Mouse (Mus musculus): ENCODE results near the gene Prps1. TPM values are rescaled to one million over a fixed set of nuclear protein-coding genes. Genes with fewer than 3 reads are reported as not detected.

The Prps1 gene
- polyA plus RNA-seq, 1 experiment from 2014 or later: 89.4 TPM

DNA sequence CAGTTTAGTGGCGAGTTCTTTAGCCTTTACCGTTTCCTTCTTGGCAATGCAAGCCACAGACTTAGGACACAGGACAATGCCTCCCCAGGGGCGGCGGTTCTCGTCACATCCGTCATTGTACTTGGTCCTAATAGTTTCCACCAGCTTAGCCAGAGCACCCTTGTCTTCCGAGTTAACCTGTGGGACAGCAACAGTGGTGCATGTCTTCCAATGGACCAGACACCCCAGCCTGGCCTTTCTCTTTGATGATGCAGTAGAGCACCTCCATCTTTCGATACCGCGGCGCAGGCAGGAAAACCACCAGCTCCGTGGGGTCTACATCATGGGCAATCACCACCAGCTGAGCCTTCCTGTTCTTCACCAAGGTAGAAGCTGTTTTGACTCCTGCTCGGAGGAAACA, 10.9 kb upstream of the Prps1 start:
- Histone ChIP-seq H3K4me1 (replicated peaks; ENCODE audit: control insufficient read depth, insufficient read depth, low read length) (no peaks in the 10 kb centered on the region), H3K27ac (no peak overlapping the region)
- whole genome bisulfite sequencing: 70% methylated on average over 13 of the region's 13 CpGs

GRCm38 (mm10) chrX:140450071-140450470, 6.3 kb upstream of the Prps1 start:
- no peak overlapping the region for H3K4me3 ChIP-seq (replicated peaks; ENCODE audit: low read length)
- peaks cover 3% of the 10 kb centered on the region; the same call in 1 of the 2 replicates for H3K27me3 ChIP-seq (ENCODE audit: control insufficient read depth, insufficient read depth, low read length)
- H3K9me3 ChIP-seq (ENCODE audit: control insufficient read depth, low read length): no peaks in the 10 kb centered on the region
- H3K4me2 ChIP-seq (replicated peaks): no peak overlapping the region
- H3K4me1 ChIP-seq (replicated peaks; ENCODE audit: control insufficient read depth, insufficient read depth, low read length): no peaks in the 10 kb centered on the region
- ATAC-seq (ENCODE audit: low FRiP score) (no peak), DNase-seq (ENCODE audit: low spot score) (no peak)
- no peak overlapping the region for H3K9ac ChIP-seq
- no peak overlapping the region for H3K27ac ChIP-seq
- no peaks in the 10 kb centered on the region for H3K36me3 ChIP-seq (replicated peaks; ENCODE audit: control insufficient read depth, insufficient read depth)
- WGBS: 87% methylated on average over 3 of the region's 3 CpGs

More for the DNA sequence above, 10.9 kb upstream of the Prps1 start:
- DNase-seq (ENCODE audit: low spot score): no peak
- no peak for ATAC-seq (ENCODE audit: low FRiP score)
- H3K4me2 ChIP-seq (replicated peaks): no peak overlapping the region
- H3K9ac ChIP-seq: no peak overlapping the region
- H3K27me3 ChIP-seq (ENCODE audit: control insufficient read depth, insufficient read depth, low read length): no peaks in the 10 kb centered on the region; the same call in 1 of the 2 replicates
- H3K36me3 ChIP-seq (replicated peaks; ENCODE audit: control insufficient read depth, insufficient read depth): no peaks in the 10 kb centered on the region
- H3K9me3 ChIP-seq (ENCODE audit: control insufficient read depth, low read length): no peaks in the 10 kb centered on the region
- H3K4me3 ChIP-seq (replicated peaks; ENCODE audit: low read length): no peak overlapping the region

DNA sequence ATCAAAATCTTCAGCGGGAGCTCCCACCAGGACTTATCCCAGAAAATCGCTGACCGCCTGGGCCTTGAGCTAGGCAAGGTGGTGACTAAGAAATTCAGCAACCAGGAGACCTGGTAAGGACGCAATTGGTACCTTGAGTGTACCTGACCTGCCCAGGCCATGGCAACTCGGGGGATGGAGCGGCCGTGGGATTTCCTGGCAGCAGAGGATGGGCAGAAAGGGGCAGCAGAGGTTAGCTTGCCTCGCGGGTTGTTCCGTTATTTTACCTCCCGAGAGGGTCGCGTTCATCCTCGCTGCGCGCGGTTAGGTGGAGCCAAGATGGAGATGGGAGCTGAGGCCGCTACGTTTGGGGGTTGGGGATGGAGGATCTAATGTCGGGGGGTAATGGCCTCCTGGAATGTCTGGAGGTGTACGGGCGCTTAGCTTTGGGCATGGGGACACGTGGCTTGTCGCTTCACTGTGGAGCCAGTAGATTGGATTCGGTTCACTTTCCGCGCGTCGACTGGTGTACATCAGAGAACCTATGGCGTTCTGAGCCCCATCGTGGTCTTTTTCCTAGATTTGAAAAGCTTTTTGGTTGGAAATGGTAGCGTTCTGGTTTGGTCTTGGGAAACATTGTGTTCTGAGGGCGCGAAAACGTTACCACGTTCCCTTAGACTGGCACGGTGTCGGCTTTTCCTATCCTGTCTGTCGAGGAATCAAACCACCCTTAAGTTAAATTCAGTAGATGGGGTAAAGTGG, 508 bp downstream of the Prps1 start:
- H3K4me2 ChIP-seq (replicated peaks): peak overlapping the region; percentile 55
- 0 out of 2 replicates have a peak, but pooled peaks cover 3% of the 10 kb centered on the region for H3K27me3 ChIP-seq (ENCODE audit: control insufficient read depth, insufficient read depth, low read length)
- H3K27ac ChIP-seq: peak overlapping the region; percentile 54; the same call in 1 of the 2 replicates
- peak; percentile 63 for ATAC-seq (ENCODE audit: low FRiP score)
- no peaks in the 10 kb centered on the region for H3K9me3 ChIP-seq (ENCODE audit: control insufficient read depth, low read length)
- WGBS: 18% methylated on average over 37 of the region's 39 CpGs
- peak; percentile 29 for DNase-seq (ENCODE audit: low spot score)
- H3K4me3 ChIP-seq (replicated peaks; ENCODE audit: low read length): peak overlapping the region; percentile 51
- H3K9ac ChIP-seq: peak overlapping the region; percentile 60
- H3K4me1 ChIP-seq (replicated peaks; ENCODE audit: control insufficient read depth, insufficient read depth, low read length): no peaks in the 10 kb centered on the region
- no peaks in the 10 kb centered on the region for H3K36me3 ChIP-seq (replicated peaks; ENCODE audit: control insufficient read depth, insufficient read depth)

- DNase-seq (ENCODE audit: low spot score) (peak; percentile 27), ATAC-seq (ENCODE audit: low FRiP score) (no peak)
- Histone ChIP-seq H3K9me3 (ENCODE audit: control insufficient read depth, low read length) (no peaks in the 10 kb centered on the region), H3K36me3 (replicated peaks; ENCODE audit: control insufficient read depth, insufficient read depth) (no peaks in the 10 kb centered on the region), H3K4me2 (replicated peaks) (peak overlapping the region; percentile 55), H3K4me3 (replicated peaks; ENCODE audit: low read length) (peak overlapping the region; percentile 51), H3K9ac (peak overlapping the region; percentile 60), H3K4me1 (replicated peaks; ENCODE audit: control insufficient read depth, insufficient read depth, low read length) (no peaks in the 10 kb centered on the region), H3K27me3 (ENCODE audit: control insufficient read depth, insufficient read depth, low read length) (0 out of 2 replicates have a peak, but pooled peaks cover 3% of the 10 kb centered on the region), H3K27ac (no peak overlapping the region)
- WGBS: 20% methylated on average over 12 of the region's 12 CpGs
These were observed 1.1 kb downstream of the Prps1 start for GRCm38 (mm10) chrX:140457502-140457901.

GRCm38 (mm10) chrX:140478231-140478630, 21.8 kb downstream of the Prps1 start:
- H3K9ac ChIP-seq: no peak overlapping the region
- H3K36me3 ChIP-seq (replicated peaks; ENCODE audit: control insufficient read depth, insufficient read depth): peaks cover 17% of the 10 kb centered on the region; the same call in 1 of the 2 replicates
- no peak overlapping the region for H3K4me3 ChIP-seq (replicated peaks; ENCODE audit: low read length)
- no peaks in the 10 kb centered on the region for H3K9me3 ChIP-seq (ENCODE audit: control insufficient read depth, low read length)
- no peak for DNase-seq (ENCODE audit: low spot score)
- H3K27me3 ChIP-seq (ENCODE audit: control insufficient read depth, insufficient read depth, low read length): peaks cover 4% of the 10 kb centered on the region; the same call in 1 of the 2 replicates
- 91% methylated on average over 6 of the region's 6 CpGs for WGBS
- no peak overlapping the region for H3K27ac ChIP-seq
- H3K4me1 ChIP-seq (replicated peaks; ENCODE audit: control insufficient read depth, insufficient read depth, low read length): no peaks in the 10 kb centered on the region
- H3K4me2 ChIP-seq (replicated peaks): no peak overlapping the region
- no peak for ATAC-seq (ENCODE audit: low FRiP score)

DNA sequence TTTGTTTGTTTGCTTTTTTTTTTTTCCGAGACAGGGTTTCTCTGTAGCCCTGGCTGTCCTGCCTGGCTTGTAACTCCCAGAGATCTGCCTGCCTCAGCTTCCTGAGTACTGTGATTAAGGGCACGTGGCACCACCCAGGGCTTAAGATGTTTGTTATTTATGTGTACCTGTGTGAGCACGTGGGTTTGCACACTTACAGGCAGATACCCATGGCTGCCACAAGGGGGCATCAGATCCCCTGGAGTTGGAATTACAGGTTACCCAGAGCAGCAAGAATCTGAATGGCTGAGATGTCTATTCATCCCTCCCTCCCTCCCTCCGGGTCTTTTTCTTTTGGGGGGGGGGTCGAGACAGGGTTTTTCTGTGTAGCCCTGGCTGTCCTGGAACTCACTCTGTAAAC, 22.8 kb downstream of the Prps1 start:
- no peak for ATAC-seq (ENCODE audit: low FRiP score)
- 59% methylated on average over 5 of the region's 5 CpGs for WGBS

GRCm38 (mm10) chrX:140489174-140489573, 32.8 kb downstream of the Prps1 start:
- Histone ChIP-seq H3K27ac (no peak overlapping the region), H3K36me3 (replicated peaks; ENCODE audit: control insufficient read depth, insufficient read depth) (no peaks in the 10 kb centered on the region), H3K4me3 (replicated peaks; ENCODE audit: low read length) (no peak overlapping the region), H3K27me3 (ENCODE audit: control insufficient read depth, insufficient read depth, low read length) (peaks cover 30% of the 10 kb centered on the region), H3K9ac (no peak overlapping the region), H3K4me2 (replicated peaks) (no peak overlapping the region), H3K4me1 (replicated peaks; ENCODE audit: control insufficient read depth, insufficient read depth, low read length) (no peaks in the 10 kb centered on the region), H3K9me3 (ENCODE audit: control insufficient read depth, low read length) (no peaks in the 10 kb centered on the region)
- ATAC-seq (ENCODE audit: low FRiP score): no peak
- DNase-seq (ENCODE audit: low spot score): no peak
- 93% methylated on average over 1 of the region's 1 CpGs for WGBS

More for the DNA sequence above, 22.8 kb downstream of the Prps1 start:
- Histone ChIP-seq H3K27ac (no peak overlapping the region), H3K9me3 (ENCODE audit: control insufficient read depth, low read length) (no peaks in the 10 kb centered on the region), H3K4me3 (replicated peaks; ENCODE audit: low read length) (no peak overlapping the region), H3K36me3 (replicated peaks; ENCODE audit: control insufficient read depth, insufficient read depth) (0 out of 2 replicates have a peak, but pooled peaks cover 10% of the 10 kb centered on the region), H3K4me2 (replicated peaks) (no peak overlapping the region), H3K27me3 (ENCODE audit: control insufficient read depth, insufficient read depth, low read length) (peaks cover 4% of the 10 kb centered on the region; the same call in 1 of the 2 replicates), H3K4me1 (replicated peaks; ENCODE audit: control insufficient read depth, insufficient read depth, low read length) (no peaks in the 10 kb centered on the region), H3K9ac (no peak overlapping the region)
- no peak for DNase-seq (ENCODE audit: low spot score)

DNA sequence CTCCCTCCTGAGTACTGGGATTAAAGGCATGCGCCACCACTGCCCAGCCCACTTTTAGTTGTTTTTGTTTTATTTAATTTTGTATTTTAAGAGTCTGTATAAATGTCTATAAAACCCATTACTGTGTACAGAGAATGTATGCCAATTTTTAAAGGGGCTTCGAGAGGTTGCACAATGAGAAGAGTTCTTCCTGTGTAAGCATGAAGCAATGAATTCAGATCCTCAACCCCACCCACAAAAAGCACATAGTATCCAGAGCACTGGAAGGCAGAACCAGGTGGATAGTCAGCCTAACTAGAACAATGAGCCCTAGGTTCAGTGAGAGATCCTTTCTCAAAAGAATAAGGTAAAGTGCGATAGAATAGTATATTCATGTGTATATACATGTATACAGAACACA, 33.8 kb downstream of the Prps1 start:
- H3K27ac ChIP-seq: no peak overlapping the region
- no peak overlapping the region for H3K4me2 ChIP-seq (replicated peaks)
- no peaks in the 10 kb centered on the region for H3K4me1 ChIP-seq (replicated peaks; ENCODE audit: control insufficient read depth, insufficient read depth, low read length)
- ATAC-seq (ENCODE audit: low FRiP score) (no peak), DNase-seq (ENCODE audit: low spot score) (no peak)
- WGBS: 92% methylated on average over 3 of the region's 3 CpGs
- no peaks in the 10 kb centered on the region for H3K9me3 ChIP-seq (ENCODE audit: control insufficient read depth, low read length)
- peaks cover 30% of the 10 kb centered on the region for H3K27me3 ChIP-seq (ENCODE audit: control insufficient read depth, insufficient read depth, low read length)
- H3K9ac ChIP-seq: no peak overlapping the region
- H3K4me3 ChIP-seq (replicated peaks; ENCODE audit: low read length): no peak overlapping the region
- no peaks in the 10 kb centered on the region for H3K36me3 ChIP-seq (replicated peaks; ENCODE audit: control insufficient read depth, insufficient read depth)

GRCm38 (mm10) chrX:140491884-140492571, 35.6 kb downstream of the Prps1 start:
- no peak overlapping the region for H3K4me2 ChIP-seq (replicated peaks)
- 60% methylated on average over 10 of the region's 10 CpGs for WGBS
- H3K4me1 ChIP-seq (replicated peaks; ENCODE audit: control insufficient read depth, insufficient read depth, low read length): no peaks in the 10 kb centered on the region
- no peaks in the 10 kb centered on the region for H3K36me3 ChIP-seq (replicated peaks; ENCODE audit: control insufficient read depth, insufficient read depth)
- H3K27me3 ChIP-seq (ENCODE audit: control insufficient read depth, insufficient read depth, low read length): peaks cover 29% of the 10 kb centered on the region
- H3K9ac ChIP-seq: no peak overlapping the region
- no peak for ATAC-seq (ENCODE audit: low FRiP score)
- peak; percentile 58 for DNase-seq (ENCODE audit: low spot score)
- H3K9me3 ChIP-seq (ENCODE audit: control insufficient read depth, low read length): no peaks in the 10 kb centered on the region
- H3K27ac ChIP-seq: no peak overlapping the region
- no peak overlapping the region for H3K4me3 ChIP-seq (replicated peaks; ENCODE audit: low read length)

All from hindbrain, embryonic 14.5 days (tissue).